Mouse (Mus musculus): ENCODE measurements around the gene Grap. TPM values are rescaled to one million over a fixed set of nuclear protein-coding genes. Genes with fewer than 3 reads are reported as not detected.

Grap gene
- total RNA-seq, 2 experiments from 2014 or later, result 3.2 to 4.5 TPM

GRCm38 (mm10) chr11:61719387-61719786 lies 66.3 kb downstream of the Grap start:
- no peak for DNase-seq (ENCODE audit: low spot score in 2 of 2)

GRCm38 (mm10) chr11:61719826-61720225 lies 66.8 kb downstream of the Grap start:
- no peak for DNase-seq (ENCODE audit: low spot score in 2 of 2)

- no peak for DNase-seq (ENCODE audit: low spot score in 2 of 2)
Observed at GRCm38 (mm10) chr11:61720636-61721035, 67.6 kb downstream of the Grap start, which contains the start of gene Slc5a10. Slc5a10 (minus strand) TSS chr11:61720826.

- DNase-seq (ENCODE audit: low spot score in 2 of 2), result no peak
Observed at GRCm38 (mm10) chr11:61722077-61722476, 69.0 kb downstream of the Grap start.

Other genes starting within 250 kb of the Grap start
- 100 to 1,000 TPM; 257 to 300 TPM for gene Rnf112, start 199.1 kb upstream of the Grap start, total RNA-seq (2021)
- gene Mfap4, start 167.8 kb upstream of the Grap start, total RNA-seq (2021), result 1 to 10 TPM; 2.6 to 3.3 TPM
- gene Mapk7, start 158.9 kb upstream of the Grap start, total RNA-seq (2021), result 10 to 100 TPM; 22.9 to 23.9 TPM
- 10 to 100 TPM; 43.4 to 43.8 TPM for gene B9d1, start 148.1 kb upstream of the Grap start, total RNA-seq (2021)
- gene Epn2, start 73.6 kb upstream of the Grap start, total RNA-seq (2021), result 100 to 1,000 TPM; 116 to 128 TPM
- under 1 TPM in 1 of 2 experiments, not detected in 1; 0.12 TPM for gene Fam83g, start 30.8 kb downstream of the Grap start, total RNA-seq (2021)
- under 1 TPM in 1 of 2 experiments, not detected in 1; 0.19 TPM for gene Slc5a10, start 67.6 kb downstream of the Grap start, total RNA-seq (2021)
- gene Prpsap2, start 108.8 kb downstream of the Grap start, total RNA-seq (2021), result 10 to 100 TPM; 37.8 to 40.0 TPM
- gene Ulk2, start 201.8 kb downstream of the Grap start, total RNA-seq (2021), result 10 to 100 TPM; 74.0 to 75.4 TPM

All from left cerebral cortex, adult 18-20 months (tissue).